Mouse (Mus musculus) macrophage (primary cell): ENCODE measurements around the gene Utp4. TPM values are rescaled to one million over a fixed set of nuclear protein-coding genes. Genes with fewer than 3 reads are reported as not detected.
"Not testable (repeated sequence)": the region's sequence is repeated elsewhere in the genome, so short reads cannot be mapped to it uniquely, and the experiment has no call there.

Experiments
- H3K27ac ChIP-seq: fragments of 350-480 bp; formaldehyde crosslinking; 2 replicates; pipeline ENCODE4 v1.9.0; 2021
- H3K36me3 ChIP-seq: fragments of 350-480 bp; formaldehyde crosslinking; 2 replicates; pipeline ENCODE4 v1.9.0; 2021; ENCODE audit errors: inconsistent target
- H3K4me3 ChIP-seq: fragments of 350-480 bp; formaldehyde crosslinking; 2 replicates; pipeline ENCODE4 v1.9.0; 2021; ENCODE audit errors: inconsistent target
- H3K79me2 ChIP-seq: fragments of 350-480 bp; formaldehyde crosslinking; 2 replicates; pipeline ENCODE4 v1.9.0; 2021; ENCODE audit errors: inconsistent target
- WGBS: methylation state at CpG from one replicate; pipeline ENCODE4 v1.1.7; 2026; ENCODE audit warnings: inconsistent platforms; ENCODE audit not compliant: missing documents; 5-methylcytosine and 5-hydroxymethylcytosine counted together
- polyA plus RNA-seq: library from polyadenylated mRNA; stranded (reverse); fragments of 250-400 nt; gene quantifications from 3 replicates; pipeline ENCODE4 v1.2.4, GENCODE M21; 2018; ENCODE audit warnings: inconsistent platforms
- total RNA-seq, 78 experiments: library from RNA; depleted of rRNA; stranded (reverse); fragments of 250-400 nt; gene quantifications; 1 replicate in 9 of 78; 2 replicates in 24 of 78; 3 replicates in 43 of 78; 4 replicates in 2 of 78; pipeline ENCODE4 v1.2.4; 2018; ENCODE audit warnings: inconsistent platforms in 56 of 78

Utp4 gene
- 10 to 100 TPM in 14 of 26 experiments, 1 to 10 TPM in 12; 4.5 to 21.0 (median 11.2) TPM for total RNA-seq (2018; cell fraction: chromatin; rRNA removed)
- total RNA-seq (2018; cell fraction: cytosol; rRNA removed), result 10 to 100 TPM in 21 of 26 experiments, 1 to 10 TPM in 5; 7.4 to 15.2 (median 11.8) TPM
- total RNA-seq (2018; cell fraction: nucleus; rRNA removed), result 10 to 100 TPM in 9 of 26 experiments, 1 to 10 TPM in 17; 4.2 to 27.6 (median 7.8) TPM
- 10.0 to 27.2 TPM (median 15.8 TPM) in 3 replicates for polyA plus RNA-seq

DNA sequence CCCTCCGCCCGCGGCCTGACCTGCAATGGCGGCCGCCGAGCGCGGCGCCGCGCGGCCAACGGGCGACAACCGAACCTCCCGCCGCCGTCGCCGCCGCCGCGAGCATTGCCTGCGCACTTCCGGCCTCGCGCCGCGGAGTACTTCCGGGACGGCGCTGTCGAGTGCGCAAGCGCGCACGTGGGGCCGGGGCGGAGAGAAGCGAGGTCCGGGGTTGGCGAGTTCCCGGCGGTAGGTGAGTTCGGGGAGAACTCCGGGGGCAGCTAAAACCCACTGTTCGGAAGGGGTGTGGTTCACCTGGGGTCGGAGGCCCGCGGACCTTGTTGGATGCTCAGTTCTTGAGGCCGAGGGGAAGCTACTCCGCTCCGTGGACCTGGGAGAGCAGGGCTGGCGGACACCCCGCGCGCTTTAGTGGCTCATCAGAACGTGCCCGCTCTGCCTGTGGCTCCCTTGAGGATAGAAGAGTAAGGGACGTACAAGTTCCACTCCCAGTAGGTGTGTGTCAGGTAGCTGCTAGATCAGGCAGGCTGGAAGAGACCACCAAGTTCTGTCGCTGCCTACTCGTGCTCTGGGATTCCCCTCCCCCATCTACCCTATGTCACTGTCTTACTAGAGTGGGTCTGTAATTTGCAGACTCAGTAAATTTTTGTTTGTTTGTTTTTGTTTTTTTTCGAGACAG, at the start of gene Utp4:
Utp4 (plus strand) TSS at position 156 of the 676 bp plus-strand sequence.
- WGBS, result under 1% methylated on average over 51 of the region's 63 CpGs
- Histone ChIP-seq H3K36me3 (peaks cover 7% of the 10 kb centered on the region; the same call in 1 of the 2 replicates), H3K27ac (peak within 1 kb of the TSS; percentile 61), H3K4me3 (peak within 1 kb of the TSS; percentile 95), H3K79me2 (peaks cover 52% of the 10 kb centered on the region)

DNA sequence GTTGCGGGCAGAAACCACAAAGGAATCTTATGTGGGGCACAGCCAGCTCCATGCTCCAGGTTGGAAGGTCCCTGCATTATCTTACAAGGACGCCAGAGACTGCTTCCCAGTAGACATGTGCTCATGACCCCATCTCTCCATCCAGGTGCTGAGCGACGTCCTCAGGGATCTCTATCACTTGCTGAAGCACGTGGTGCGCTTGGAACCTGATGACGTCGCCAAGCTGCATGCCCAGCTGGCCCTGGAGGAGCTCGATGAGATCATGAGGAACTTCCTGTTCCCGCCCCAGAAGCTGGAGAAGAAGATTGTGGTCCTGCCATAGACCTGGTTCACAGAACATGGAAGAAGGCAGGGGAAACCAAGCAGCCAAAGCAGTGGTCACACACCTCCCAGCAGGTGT, 43.4 kb upstream of the Utp4 start:
- Histone ChIP-seq H3K79me2 (no peaks in the 10 kb centered on the region), H3K4me3 (no peak overlapping the region), H3K36me3 (no peaks in the 10 kb centered on the region), H3K27ac (no peak overlapping the region)
- 86% methylated on average over 10 of the region's 10 CpGs for WGBS

DNA sequence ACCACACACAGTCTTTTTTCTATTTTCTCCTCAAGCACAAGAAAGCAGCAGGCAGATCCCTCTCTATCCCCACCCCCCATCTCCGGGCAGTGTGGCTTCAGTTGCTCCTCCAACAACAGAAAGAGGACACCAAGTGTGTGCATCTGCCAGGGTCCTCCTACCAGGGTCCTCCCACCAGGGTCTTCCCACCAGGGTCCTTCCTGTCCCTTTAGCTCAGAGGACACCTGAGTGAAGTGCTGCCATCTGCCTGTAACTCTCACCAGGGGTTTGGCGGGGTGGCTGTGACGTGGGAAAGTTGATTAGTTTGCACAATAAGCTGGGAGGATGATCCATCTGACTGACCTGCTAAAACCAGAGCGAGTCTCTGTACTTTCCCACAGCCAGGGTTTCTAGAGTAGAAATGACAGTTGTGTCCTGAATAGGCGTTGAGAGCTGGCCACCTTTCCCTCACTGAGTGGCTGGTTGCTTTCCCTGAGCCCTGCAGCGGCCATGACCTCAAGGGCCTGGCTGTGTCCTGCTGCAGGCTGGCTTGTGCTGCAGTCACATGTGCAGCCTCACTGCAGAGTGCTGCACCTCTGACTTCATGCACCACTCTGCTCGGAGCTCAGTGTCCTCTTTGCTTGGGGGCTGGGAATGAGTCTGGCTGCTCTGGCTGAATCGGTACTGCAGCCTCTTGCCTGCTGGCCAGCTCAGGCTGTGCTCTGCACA, 38.7 kb upstream of the Utp4 start:
- Histone ChIP-seq H3K27ac (no peak overlapping the region), H3K4me3 (no peak overlapping the region), H3K79me2 (no peaks in the 10 kb centered on the region), H3K36me3 (no peaks in the 10 kb centered on the region)
- 83% methylated on average over 8 of the region's 8 CpGs for WGBS

DNA sequence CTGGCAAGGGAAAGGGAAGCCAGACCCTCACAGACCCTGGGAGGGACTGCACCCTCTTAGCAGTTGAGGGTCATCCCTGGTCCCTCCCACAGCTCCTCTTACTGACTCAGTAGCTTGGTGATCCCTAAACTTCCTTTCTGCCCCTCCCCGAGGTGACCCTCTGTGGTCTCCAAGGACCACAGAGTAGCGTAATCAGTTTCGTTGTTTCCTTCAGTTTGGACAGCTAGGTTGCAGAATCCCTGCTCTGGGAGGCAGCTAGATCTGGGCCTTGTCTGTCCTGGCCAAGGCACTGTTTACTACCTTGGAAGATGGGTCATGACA, 38.2 kb upstream of the Utp4 start:
- no peaks in the 10 kb centered on the region for H3K36me3 ChIP-seq
- 48% methylated on average over 3 of the region's 3 CpGs for WGBS
- H3K79me2 ChIP-seq, result no peaks in the 10 kb centered on the region
- H3K4me3 ChIP-seq, result no peak overlapping the region
- H3K27ac ChIP-seq, result no peak overlapping the region

- Histone ChIP-seq H3K79me2 (no peaks in the 10 kb centered on the region), H3K4me3 (no peak overlapping the region), H3K27ac (no peak overlapping the region), H3K36me3 (no peaks in the 10 kb centered on the region)
- WGBS, result 95% methylated on average over 10 of the region's 10 CpGs
Observed at GRCm38 (mm10) chr8:106862845-106863244, 30.6 kb upstream of the Utp4 start.

- Histone ChIP-seq H3K27ac (no peak overlapping the region), H3K4me3 (no peak overlapping the region), H3K79me2 (no peaks in the 10 kb centered on the region), H3K36me3 (no peaks in the 10 kb centered on the region)
- WGBS, result 95% methylated on average over 9 of the region's 9 CpGs
Observed at GRCm38 (mm10) chr8:106865354-106865753, 28.1 kb upstream of the Utp4 start.

DNA sequence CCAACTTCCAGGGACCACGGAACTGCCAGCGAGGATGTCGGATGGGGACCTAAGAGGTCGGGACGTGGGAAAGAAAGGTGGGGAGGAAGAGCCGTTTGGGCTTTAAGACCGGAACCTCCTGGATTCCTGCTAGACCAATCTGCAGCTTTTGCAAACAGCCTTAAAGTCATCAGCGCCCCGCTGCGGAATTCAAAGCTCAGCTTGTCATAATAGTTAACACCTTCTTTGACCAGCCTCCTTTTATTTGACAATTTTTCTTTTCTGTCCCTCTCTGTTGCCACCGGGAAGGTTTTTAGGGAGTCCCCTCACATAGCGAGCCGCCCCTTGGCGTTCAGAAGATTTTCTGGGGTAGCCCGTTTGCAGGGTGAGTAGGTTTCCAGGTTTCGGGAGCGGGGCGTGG, 23.4 kb upstream of the Utp4 start, which contains the start of gene Has3:
Has3 (plus strand) TSS at position 192 of the 400 bp plus-strand sequence.
- Histone ChIP-seq H3K79me2 (no peaks in the 10 kb centered on the region), H3K27ac (no peak within 1 kb of the TSS), H3K4me3 (no peak within 1 kb of the TSS), H3K36me3 (no peaks in the 10 kb centered on the region)
- 14% methylated on average over 18 of the region's 18 CpGs for WGBS

- no peaks in the 10 kb centered on the region for H3K79me2 ChIP-seq
- no peaks in the 10 kb centered on the region for H3K36me3 ChIP-seq
- H3K4me3 ChIP-seq, result no peak overlapping the region
- no peak overlapping the region for H3K27ac ChIP-seq
- under 1% methylated on average over 55 of the region's 63 CpGs for WGBS
Observed at GRCm38 (mm10) chr8:106870537-106871327, 22.7 kb upstream of the Utp4 start.

GRCm38 (mm10) chr8:106871328-106871926, 22.0 kb upstream of the Utp4 start:
- Histone ChIP-seq H3K27ac (no peak overlapping the region), H3K4me3 (no peak overlapping the region), H3K79me2 (no peaks in the 10 kb centered on the region), H3K36me3 (no peaks in the 10 kb centered on the region)
- 6% methylated on average over 15 of the region's 15 CpGs for WGBS

DNA sequence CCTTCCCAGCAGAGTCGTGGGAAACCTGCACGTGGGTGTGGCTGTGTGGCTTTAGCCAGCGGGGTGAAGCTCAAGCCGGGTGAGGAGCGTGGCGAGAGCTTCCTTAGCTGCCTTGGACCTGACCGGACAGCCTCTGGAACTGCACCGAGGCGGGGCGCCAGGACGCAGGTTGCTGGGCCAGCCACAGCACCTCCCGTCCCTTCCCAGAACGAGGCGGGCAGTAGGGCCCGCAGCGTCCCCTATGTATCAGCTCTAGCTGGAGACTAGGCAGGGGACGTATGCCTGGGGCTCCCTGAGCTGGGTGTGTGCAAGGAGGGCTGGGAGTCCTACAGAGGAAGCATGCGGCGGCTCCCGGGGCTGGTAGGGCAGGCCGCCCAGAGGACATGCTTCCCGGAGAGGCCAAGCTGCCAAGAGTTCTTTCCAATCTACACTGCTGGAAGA, 21.5 kb upstream of the Utp4 start:
- H3K36me3 ChIP-seq, result no peaks in the 10 kb centered on the region
- H3K4me3 ChIP-seq, result no peak overlapping the region
- no peaks in the 10 kb centered on the region for H3K79me2 ChIP-seq
- no peak overlapping the region for H3K27ac ChIP-seq
- WGBS, result 13% methylated on average over 22 of the region's 22 CpGs

DNA sequence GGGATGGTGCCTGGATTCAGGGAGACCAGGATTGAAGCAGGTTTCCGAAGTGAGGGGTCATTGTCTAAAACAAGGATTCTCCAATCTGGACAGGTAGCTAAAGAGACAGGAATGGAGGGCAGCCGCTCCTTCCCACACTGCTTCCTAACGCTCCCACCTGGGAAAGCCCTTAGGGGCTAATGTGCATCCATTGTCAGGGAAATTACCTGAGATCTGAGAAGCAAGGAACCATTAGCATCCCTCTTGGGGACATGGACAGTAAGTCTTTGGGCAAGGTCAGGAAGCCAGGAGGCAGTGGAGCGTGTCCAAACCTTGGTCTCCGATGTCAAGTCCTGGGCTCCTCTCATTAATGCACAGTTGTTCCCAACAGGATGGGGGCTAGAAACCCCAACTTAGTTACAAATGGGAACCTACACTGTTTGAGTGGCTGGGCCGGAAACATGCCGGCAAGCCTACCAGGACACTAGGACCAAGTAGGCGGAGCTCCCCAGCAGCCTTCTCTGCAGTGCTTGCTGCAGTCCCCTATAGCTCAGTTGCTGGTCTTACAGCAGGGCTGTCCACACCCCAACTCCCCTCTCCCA, 20.9 kb upstream of the Utp4 start:
- Histone ChIP-seq H3K36me3 (no peaks in the 10 kb centered on the region), H3K27ac (no peak overlapping the region), H3K4me3 (no peak overlapping the region), H3K79me2 (no peaks in the 10 kb centered on the region)
- WGBS, result 56% methylated on average over 8 of the region's 8 CpGs

GRCm38 (mm10) chr8:106880121-106880707, 13.2 kb upstream of the Utp4 start:
- Histone ChIP-seq H3K79me2 (no peaks in the 10 kb centered on the region), H3K27ac (no peak overlapping the region), H3K36me3 (peaks cover 24% of the 10 kb centered on the region), H3K4me3 (no peak overlapping the region)
- 90% methylated on average over 8 of the region's 8 CpGs for WGBS

GRCm38 (mm10) chr8:106884094-106884493, 9.3 kb upstream of the Utp4 start:
- 93% methylated on average over 11 of the region's 11 CpGs for WGBS
- not testable (repeated sequence) for H3K4me3 ChIP-seq, H3K27ac ChIP-seq
- Histone ChIP-seq H3K36me3 (peaks cover 42% of the 10 kb centered on the region), H3K79me2 (peaks cover 29% of the 10 kb centered on the region)
